Mouse (Mus musculus) hematopoietic stem cell, adult 5-6 weeks (primary cell): Measurements from ENCODE around the gene Rnf20. TPM values are rescaled to one million over a fixed set of nuclear protein-coding genes. Genes with fewer than 3 reads are reported as not detected.

ENCODE experiments used
- ATAC-seq, 2 experiments: fragments of 125-278 bp in 1 of 2; replicated peaks in 1 of 2; 2 replicates each; pipeline ENCODE4 v1.8.0; 2016 to 2017; ENCODE audit warnings: inconsistent platforms in 2 of 2, mild to moderate bottlenecking in 2 of 2, moderate number of reproducible peaks in 2 of 2, low read depth in 1 of 2, moderate TSS enrichment in 1 of 2; ENCODE audit not compliant: low FRiP score in 2 of 2, poor library complexity in 2 of 2, severe bottlenecking in 2 of 2, insufficient read depth in 1 of 2, low TSS enrichment in 1 of 2
- total RNA-seq: library from RNA; stranded (forward); fragments of 172-1452, 232-1000 nt; gene quantifications from 2 replicates; pipeline ENCODE4 v1.2.3, GENCODE M21; 2017

Gene Rnf20
- total RNA-seq, 1 experiment from 2014 or later, result 171 TPM

DNA sequence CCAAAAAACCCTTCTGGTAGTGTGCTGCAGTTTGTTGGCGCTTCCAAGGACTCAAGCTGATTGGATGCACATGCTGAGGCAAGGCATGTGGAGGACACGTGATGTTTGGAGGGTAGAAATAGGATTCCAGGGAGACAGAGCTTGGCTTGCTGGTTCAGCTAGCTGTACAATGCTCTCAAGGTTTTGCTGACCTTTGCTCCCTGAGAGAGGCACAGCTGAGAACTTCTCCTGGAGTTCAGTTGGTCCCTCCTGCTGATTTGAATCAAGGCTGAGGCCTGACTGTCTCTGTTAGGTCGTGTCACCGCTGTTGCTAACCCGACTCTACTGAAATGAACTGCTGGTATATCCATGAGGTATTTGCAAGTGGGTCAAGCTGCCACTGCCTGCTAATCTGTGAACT is 2.9 kb upstream of the Rnf20 start:
- no peak for ATAC-seq

DNA sequence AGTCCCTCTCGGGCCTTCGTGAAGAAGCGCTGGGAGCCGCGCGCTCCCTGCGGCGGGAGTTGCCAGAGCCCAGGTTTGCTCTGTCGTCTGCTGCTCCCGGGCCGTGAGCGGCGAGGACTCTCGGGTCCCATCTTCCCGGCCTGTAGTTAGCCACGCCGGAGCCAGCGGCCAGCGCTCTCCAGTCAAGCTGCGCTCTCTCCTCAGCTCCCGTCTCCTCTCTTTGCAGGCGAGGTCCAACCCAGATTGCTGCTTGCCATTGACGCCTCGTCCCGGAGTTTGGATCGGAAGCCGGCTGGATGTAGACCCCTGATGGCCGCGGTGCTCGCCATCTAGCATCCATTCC is 304 bp downstream of the Rnf20 start:
- peak in 1 of 2 experiments; percentile 39; a peak in 3 of 4 replicates for ATAC-seq

DNA sequence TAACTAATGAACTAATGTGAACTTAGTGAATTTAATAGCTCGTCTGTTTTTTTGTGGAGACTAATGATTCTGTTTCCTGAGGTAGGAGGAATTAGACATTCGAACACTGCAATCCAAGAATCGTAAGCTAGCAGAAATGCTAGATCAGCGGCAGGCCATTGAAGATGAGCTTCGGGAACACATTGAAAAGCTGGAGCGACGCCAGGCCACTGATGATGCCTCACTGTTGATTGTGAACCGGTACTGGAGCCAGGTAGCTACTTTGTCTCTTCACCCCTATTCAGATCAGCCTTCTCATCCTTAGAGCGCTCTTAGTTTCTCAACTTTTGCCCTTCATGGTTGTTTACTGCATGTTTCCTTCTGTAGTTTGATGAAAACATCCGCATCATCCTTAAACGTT is 6.0 kb downstream of the Rnf20 start:
- ATAC-seq, result no peak

DNA sequence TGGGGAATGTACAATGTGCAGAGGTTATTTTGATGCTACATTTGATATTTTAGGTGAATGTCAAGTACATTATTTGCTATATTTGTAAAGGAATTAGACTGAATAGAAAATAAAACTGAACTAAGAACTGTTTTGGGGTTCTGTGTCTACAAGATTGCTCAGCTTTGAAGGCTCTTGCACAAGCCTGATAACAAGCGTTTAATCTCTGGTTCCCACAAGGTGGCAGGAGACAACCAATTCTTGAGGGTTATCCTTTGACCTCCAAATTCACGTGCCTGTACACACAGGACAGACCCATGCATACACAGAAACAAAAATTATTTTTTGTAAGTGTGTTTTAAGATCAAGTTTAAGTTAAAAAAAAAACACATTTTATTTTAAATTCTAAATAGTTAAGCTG is 8.1 kb downstream of the Rnf20 start:
- ATAC-seq, result peak in 1 of 2 experiments; percentile 48; a peak in 1 of 4 replicates

DNA sequence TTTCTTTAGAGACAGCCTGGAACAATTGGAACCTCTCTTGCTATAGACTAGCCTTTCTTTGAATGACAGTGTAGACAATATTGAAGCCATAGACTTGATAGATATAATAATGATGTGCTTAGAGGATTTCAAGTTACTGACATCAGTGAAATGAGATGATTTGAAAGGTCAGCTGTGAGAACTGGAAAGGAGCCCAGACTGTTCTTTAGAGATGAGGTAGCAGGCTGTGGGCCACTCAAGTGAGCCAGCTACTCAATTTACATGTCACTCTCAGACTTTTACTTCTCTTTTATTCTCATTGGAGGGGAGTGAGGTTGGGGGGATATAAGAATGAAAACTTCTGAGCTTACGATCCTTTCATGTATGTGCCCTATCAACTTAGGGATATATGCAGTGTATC is 27.6 kb downstream of the Rnf20 start:
- no peak for ATAC-seq

DNA sequence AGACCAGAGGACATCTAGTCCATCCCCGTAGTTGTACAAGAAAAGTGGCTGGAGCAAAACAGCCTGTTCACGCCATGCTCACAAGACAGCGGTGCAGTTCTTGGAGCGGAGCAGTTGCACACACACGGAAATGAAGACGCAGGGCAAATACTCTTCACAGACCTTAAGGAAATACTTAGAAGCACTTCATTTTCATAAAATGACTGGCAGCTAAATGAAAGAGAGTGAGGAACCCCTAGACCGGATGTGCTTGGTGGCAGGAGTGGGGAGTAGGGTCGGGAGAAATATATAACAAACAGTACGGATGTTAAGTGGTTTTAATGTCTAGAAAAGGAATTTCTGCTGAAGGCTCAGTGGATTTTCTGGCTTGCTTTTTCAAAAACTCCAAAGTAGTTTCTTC is 29.9 kb downstream of the Rnf20 start:
- no peak for ATAC-seq

DNA sequence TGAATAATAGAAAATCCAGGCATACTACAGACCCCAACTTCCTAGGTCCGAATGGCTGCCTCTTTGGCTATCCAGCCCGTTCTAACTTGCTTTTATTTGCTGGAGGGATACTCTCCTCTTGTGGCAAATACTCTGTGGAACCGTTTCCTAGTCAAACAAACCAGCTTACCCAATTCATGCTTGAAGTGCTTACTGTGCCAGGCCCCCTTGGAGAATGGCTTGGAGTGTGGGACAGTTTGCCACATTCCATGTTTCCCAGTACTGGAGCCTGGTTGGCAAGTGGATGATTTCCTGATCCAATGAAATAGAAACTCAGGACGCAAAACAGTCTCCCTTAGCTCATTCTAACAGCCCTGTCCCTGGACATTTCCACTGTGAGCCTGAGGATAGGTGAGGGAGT is 30.4 kb downstream of the Rnf20 start:
- ATAC-seq, result no peak

DNA sequence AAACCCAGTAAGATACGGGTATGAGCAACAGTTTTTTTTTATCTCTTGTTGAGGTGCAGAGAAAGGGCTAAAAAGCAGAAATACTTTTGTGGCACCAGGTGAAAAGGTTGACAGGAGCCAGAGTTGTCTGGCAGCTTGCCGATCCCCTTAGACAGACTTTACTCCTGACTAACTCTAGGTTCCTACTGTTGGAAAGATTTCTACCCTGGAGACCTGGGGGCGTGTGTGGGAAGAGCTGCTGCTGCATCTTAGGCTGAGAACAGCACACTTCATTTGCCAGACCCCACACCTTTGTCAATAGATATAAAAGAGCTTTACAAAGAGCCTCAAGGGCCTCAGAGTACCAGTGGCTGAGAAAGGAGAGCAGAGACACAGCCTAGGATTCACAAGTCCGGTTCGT is 33.0 kb downstream of the Rnf20 start:
- no peak for ATAC-seq

DNA sequence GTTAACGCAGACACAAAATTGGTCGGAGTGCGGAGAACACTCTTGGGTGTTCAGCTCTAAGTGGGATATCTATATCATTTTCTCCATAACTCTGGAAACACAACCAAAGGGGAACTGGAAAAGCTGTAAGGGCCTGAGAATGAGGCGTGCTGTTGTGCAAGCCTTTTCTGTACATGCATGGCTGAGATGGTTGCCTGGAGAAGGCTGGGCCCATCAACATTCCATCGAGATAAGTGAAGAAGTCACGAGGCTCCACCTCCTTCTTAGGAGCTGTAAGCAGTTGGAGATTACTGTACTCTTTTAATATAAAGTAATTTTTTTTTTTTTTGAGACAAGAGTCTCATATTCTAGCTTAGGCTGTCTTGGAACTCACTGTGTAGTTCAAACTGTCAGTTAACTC is 44.3 kb downstream of the Rnf20 start:
- no peak for ATAC-seq

DNA sequence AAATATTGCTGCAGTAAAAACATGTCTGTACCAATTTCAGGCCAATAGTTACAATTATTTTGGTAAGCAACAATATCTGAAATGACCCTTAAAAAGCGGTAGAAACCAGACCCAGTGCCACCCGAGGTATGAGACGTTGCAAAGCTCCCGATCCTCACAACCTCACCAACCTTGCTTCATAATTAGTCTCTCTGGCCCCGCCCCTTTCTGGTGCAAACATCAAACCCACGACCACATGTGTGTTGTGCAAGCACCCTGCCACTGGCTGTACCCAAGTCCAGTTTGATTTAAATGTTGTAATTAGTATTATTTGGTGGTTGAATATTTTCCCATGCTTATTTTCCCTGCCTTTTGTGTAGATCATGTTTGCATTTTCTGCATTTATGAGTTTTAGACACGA is 45.0 kb downstream of the Rnf20 start:
- ATAC-seq, result peak in 1 of 2 experiments; percentile 68; a peak in 1 of 4 replicates

DNA sequence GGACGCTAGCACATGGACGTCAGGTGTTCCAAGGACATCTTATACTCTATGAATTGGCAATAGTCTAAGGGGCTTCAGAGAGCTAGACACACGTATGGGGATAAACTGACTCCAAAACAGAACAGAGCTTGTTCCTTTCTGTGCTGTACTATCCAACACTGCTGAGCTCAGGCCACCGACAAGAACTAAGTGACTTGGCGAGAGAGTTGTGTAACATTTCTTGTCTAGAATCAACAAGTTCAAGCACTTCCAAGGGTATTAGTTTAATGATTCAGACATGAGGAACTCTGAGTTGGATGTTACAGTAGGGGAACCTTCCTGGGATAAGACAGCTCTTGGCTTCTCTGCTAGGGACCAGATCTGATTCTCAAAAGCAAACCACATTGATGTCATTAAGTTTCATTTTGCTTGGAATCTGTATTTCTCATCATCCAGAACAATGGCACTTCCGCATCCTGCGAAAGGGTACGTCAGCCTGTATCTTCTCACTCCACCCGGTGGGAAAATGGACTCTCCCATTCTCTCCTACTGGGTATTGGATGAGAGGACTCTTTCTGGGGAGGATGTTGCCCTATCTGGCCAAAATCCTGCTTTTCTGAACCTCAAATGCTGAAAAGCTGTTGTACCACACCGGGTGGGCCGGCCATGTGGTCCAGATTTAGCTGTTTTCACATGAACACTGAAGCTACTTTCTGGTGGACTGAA is 48.5 kb downstream of the Rnf20 start:
- ATAC-seq, result no peak

DNA sequence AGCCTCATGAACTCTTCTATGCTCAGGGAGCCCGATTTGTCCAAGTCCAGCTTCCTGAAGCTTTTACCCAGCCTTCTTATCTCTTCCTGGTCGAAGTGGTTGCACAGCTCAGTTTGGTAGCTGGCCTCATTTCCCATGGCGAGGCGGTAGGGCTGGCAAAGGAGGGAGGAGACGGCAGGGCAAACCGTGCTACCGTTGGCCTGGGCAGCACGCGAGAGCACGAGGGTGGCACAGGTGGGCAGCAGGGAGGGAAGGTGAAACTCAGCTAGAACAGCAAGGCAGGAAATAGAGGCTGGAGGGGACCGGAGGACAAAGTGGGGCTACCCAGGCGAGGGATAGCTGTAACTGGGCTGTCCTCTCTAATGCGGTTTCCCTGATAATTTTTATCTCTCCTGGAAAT is 50.0 kb downstream of the Rnf20 start, which contains the start of gene Ppp3r2:
Gene Ppp3r2 (minus strand): TSS at position 213 of the 400 bp plus-strand sequence.
- no peak for ATAC-seq

DNA sequence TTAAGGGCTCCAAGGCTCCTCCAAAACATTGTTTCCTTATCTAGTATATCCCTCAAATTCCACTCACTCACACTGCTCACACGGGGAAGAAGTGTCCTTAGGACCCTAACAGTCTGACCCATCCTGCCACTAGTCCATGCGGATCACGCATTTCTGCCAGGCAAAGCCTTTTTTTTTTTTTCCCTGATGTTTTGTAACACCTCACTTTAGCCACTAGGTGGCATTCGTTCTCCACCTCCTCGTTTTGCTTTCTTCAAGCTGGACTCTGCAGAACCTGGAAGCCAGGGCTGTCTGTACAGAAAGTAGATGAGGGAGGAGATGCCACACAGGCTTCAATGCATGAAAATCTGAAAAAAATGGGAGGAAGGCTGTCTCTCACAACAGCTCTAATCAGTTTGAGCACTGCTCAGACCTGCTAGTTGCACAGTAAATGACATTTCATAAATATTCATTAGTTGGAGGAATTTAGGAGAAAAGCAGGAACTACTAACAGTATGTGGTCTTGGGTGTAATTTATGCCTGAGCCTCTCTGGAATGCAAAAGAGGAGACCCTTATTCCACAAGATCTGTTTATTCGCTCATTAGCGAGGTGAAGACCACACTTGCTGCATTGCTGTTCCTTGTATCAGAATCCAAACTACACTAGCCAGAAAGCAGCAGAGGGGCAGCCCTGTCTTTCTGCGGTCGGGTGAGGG is 56.9 kb downstream of the Rnf20 start:
- ATAC-seq, result peak; percentile 79 to 93

DNA sequence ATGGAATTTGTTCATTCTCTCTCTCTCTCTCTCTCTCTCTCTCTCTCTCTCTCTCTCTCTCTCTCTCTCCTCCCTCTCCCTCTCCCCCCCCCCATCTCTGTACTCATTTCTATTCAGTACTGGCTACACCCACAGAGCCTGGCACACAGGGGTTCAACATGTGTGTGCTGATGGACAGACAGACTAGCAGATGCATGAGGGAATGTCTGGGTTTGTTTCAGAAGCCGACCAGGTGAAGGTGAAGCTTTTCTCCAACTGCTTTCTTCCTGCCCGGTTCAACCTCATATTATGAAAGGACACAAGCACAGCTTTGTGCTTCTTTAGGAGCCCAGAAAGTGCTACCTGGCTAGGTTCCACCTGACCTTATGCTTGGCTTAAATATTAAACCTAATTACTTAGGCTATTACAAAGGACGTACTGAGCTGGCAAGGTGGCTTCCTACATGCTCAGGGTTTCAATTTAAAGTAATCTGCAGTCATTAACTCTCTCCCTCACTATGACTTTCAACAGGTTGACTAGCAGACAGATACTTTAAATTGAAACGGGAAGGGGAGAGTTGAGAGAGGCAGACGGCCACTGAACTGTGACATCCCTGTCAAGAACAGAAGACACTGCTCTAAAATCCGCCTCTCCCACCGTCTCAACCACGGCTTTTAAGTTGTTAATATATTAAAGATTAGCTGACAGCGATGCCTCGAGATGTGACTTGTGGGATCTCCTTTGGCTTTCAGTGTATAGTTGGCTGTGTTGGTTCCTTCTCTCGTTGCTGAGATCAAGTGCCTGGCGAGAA is 59.8 kb downstream of the Rnf20 start:
- ATAC-seq, result no peak

Other genes with a start within 250 kb of the Rnf20 start
- gene Acnat2, start 223.9 kb upstream of the Rnf20 start, total RNA-seq, result not detected in 2 replicates
- gene Acnat1, start 158.1 kb upstream of the Rnf20 start, total RNA-seq, result 0.74 TPM in 1 of 2 replicates, not detected in the other
- gene Baat, start 125.4 kb upstream of the Rnf20 start, total RNA-seq, result not detected in 2 replicates
- 31.4 and 38.3 TPM in 2 replicates for gene Mrpl50, start 110.9 kb upstream of the Rnf20 start, total RNA-seq
- gene Zfp189, start 110.8 kb upstream of the Rnf20 start, total RNA-seq, result 7.8 and 10.4 TPM in 2 replicates
- gene Aldob, start 82.5 kb upstream of the Rnf20 start, total RNA-seq, result not detected in 2 replicates
- gene Tmem246, start 34.1 kb upstream of the Rnf20 start, total RNA-seq, result 1.6 and 1.9 TPM in 2 replicates
- not detected in 2 replicates for gene Ppp3r2, start 50.0 kb downstream of the Rnf20 start, total RNA-seq
- under 0.01 TPM in 1 of 2 replicates, not detected in the other for gene Grin3a, start 213.7 kb downstream of the Rnf20 start, total RNA-seq